Mouse (Mus musculus): Measurements from ENCODE around the gene Tmem117. TPM values are rescaled to one million over a fixed set of nuclear protein-coding genes. Genes with fewer than 3 reads are reported as not detected.

The Tmem117 gene
- polyA plus RNA-seq, 1 experiment: 5.2 TPM

DNA sequence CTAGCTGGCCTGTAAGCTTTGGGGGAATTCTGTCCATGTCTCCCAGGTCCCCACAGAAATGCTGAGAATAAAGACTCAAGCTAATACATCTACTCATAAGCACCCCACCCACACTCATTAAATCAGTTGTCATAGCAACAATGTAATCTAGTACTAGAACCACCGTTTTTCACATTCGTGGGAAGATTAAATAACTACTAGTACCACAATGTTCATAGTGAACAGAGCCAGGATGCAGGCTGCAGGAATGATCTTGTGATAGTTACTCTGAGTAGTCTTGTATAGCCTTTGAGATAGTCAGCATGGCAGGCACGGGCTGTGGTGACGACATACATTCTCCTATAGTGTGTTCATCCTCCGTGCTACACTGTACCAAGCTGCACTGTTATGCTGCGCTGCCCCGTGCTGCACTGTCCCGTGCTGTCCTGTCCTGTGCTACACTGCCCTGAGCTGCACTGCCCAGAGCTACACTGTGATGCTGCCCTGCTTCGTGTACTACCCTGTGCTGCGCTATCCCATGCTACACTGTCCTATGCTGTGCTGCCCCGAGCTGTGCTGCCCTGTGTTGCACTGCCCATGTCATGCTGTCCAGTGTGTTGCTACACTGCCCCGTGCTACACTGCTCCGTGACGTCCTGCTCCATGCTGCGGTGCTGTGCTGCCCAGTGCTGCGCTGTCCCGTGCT is 507.0 kb downstream of the Tmem117 start:
- 89% methylated on average over 17 of the region's 17 CpGs for WGBS
- H3K36me3 ChIP-seq (ENCODE audit: control insufficient read depth, insufficient read depth, low read length): no peaks in the 10 kb centered on the region
- TF ChIP-seq CTCF (IDR thresholded peaks at IDR 0.05; ENCODE audit: extremely low read depth, insufficient read length, insufficient replicate concordance, low read depth, low read length): no peak
- TF ChIP-seq POLR2A (IDR thresholded peaks at IDR 0.05; ENCODE audit: low read depth, low read length): no peak
- no peaks in the 10 kb centered on the region for H3K4me1 ChIP-seq (ENCODE audit: control insufficient read depth, insufficient read depth, insufficient read length, low read length)
- H3K4me3 ChIP-seq (ENCODE audit: low read depth, low read length): no peak overlapping the region
- no peaks in the 10 kb centered on the region for H3K27me3 ChIP-seq (ENCODE audit: control insufficient read depth, insufficient read depth, low read length)
- no peak overlapping the region for H3K27ac ChIP-seq (ENCODE audit: insufficient read depth, low read depth, low read length)

DNA sequence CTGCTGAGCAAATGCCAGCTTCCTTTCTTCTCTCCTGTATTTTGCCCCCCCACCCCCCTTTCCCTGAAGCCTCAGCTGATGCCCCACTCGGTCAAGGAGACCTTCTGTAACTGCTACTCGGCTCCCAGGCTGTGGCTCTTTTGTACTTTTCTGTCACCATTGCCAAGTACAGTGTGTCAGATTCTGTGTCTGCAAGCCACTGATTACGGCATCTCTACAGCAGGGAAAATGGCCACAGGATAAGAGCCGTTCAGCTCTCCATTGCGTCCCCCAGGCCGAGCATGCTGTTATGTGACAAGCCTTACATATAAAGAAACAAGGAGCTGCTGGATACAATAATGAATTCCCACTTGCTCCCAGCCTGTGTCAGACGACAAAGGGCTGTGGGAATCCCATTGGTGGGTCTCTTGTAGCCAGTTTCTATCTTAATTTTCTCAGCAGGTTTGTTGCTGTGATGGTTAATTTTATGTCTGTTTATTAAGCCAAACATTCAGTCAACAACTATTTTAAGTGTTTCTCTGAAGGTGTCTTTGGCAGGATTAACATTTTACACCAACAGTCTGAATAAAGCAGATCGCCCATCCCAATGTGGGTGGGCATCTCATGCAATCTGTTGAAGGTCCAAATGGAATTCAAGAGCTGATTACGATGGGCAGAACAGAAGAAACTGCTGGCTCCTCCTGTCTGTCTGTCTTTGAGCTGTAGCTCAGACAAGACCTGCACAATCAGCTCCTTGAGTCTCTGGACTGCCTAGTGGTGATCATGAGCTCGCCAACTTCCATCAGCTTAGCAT is 508.2 kb downstream of the Tmem117 start:
- H3K36me3 ChIP-seq (ENCODE audit: control insufficient read depth, insufficient read depth, low read length): no peaks in the 10 kb centered on the region
- no peak overlapping the region for H3K4me3 ChIP-seq (ENCODE audit: low read depth, low read length)
- H3K27ac ChIP-seq (ENCODE audit: insufficient read depth, low read depth, low read length): no peak overlapping the region
- no peaks in the 10 kb centered on the region for H3K4me1 ChIP-seq (ENCODE audit: control insufficient read depth, insufficient read depth, insufficient read length, low read length)
- no peaks in the 10 kb centered on the region for H3K27me3 ChIP-seq (ENCODE audit: control insufficient read depth, insufficient read depth, low read length)
- 80% methylated on average over 10 of the region's 10 CpGs for WGBS
- no peak for TF ChIP-seq CTCF (IDR thresholded peaks at IDR 0.05; ENCODE audit: extremely low read depth, insufficient read length, insufficient replicate concordance, low read depth, low read length)
- TF ChIP-seq POLR2A (IDR thresholded peaks at IDR 0.05; ENCODE audit: low read depth, low read length): no peak

- no peak overlapping the region for H3K27ac ChIP-seq (ENCODE audit: insufficient read depth, low read depth, low read length)
- no peaks in the 10 kb centered on the region for H3K4me1 ChIP-seq (ENCODE audit: control insufficient read depth, insufficient read depth, insufficient read length, low read length)
- 64% methylated on average over 12 of the region's 12 CpGs for WGBS
- TF ChIP-seq POLR2A (IDR thresholded peaks at IDR 0.05; ENCODE audit: low read depth, low read length): no peak
- no peak for TF ChIP-seq CTCF (IDR thresholded peaks at IDR 0.05; ENCODE audit: extremely low read depth, insufficient read length, insufficient replicate concordance, low read depth, low read length)
- H3K27me3 ChIP-seq (ENCODE audit: control insufficient read depth, insufficient read depth, low read length): no peaks in the 10 kb centered on the region
- no peak overlapping the region for H3K4me3 ChIP-seq (ENCODE audit: low read depth, low read length)
- no peaks in the 10 kb centered on the region for H3K36me3 ChIP-seq (ENCODE audit: control insufficient read depth, insufficient read depth, low read length)
Measured at GRCm38 (mm10) chr15:95138709-95139409, 509.8 kb downstream of the Tmem117 start.

DNA sequence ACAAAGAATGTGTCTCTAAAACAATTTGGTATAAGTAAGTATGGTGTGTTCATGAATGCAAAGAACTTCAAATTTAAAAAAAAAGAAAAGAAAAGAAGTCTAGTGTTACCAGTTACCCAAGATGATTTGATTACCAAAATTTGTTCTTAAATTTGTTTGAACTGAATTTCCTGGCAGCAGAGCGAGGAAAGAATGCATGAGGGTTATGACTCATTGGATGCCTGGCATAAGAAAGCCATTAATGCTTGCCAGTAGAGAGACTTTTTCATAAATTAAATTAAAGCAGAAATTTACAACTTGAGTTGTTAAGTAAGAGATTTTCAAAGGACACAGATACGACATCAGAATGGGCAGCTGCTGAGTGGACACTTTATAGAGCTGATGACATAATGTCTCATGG is 515.1 kb downstream of the Tmem117 start:
- Histone ChIP-seq H3K36me3 (ENCODE audit: control insufficient read depth, insufficient read depth, low read length) (no peaks in the 10 kb centered on the region), H3K4me3 (ENCODE audit: low read depth, low read length) (no peak overlapping the region), H3K27ac (ENCODE audit: insufficient read depth, low read depth, low read length) (no peak overlapping the region), H3K4me1 (ENCODE audit: control insufficient read depth, insufficient read depth, insufficient read length, low read length) (no peaks in the 10 kb centered on the region), H3K27me3 (ENCODE audit: control insufficient read depth, insufficient read depth, low read length) (no peaks in the 10 kb centered on the region)
- WGBS: 69% methylated on average over 2 of the region's 2 CpGs
- TF ChIP-seq POLR2A (IDR thresholded peaks at IDR 0.05; ENCODE audit: low read depth, low read length) (no peak), CTCF (IDR thresholded peaks at IDR 0.05; ENCODE audit: extremely low read depth, insufficient read length, insufficient replicate concordance, low read depth, low read length) (no peak)

DNA sequence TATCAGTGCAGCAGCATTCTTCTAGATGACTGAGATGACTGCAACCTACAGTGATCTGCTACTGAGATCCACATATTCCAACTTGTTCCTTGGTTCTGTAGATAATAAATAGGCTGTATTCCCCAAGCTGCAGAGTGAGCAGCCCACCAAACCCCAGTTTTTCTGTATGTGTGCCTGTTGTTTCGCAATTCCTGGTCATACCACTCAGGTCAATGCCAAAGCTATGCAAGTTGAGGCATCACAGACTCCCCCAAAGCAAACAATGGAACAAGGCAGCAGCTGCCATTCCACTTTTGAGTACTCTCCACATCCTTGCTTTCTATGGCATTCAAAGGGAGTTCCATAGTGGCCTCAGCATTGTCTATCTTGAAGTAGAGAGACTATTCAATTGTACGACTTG is 516.1 kb downstream of the Tmem117 start:
- no peak overlapping the region for H3K27ac ChIP-seq (ENCODE audit: insufficient read depth, low read depth, low read length)
- H3K36me3 ChIP-seq (ENCODE audit: control insufficient read depth, insufficient read depth, low read length): no peaks in the 10 kb centered on the region
- no peak for TF ChIP-seq POLR2A (IDR thresholded peaks at IDR 0.05; ENCODE audit: low read depth, low read length)
- TF ChIP-seq CTCF (IDR thresholded peaks at IDR 0.05; ENCODE audit: extremely low read depth, insufficient read length, insufficient replicate concordance, low read depth, low read length): no peak
- H3K4me1 ChIP-seq (ENCODE audit: control insufficient read depth, insufficient read depth, insufficient read length, low read length): no peaks in the 10 kb centered on the region
- no peak overlapping the region for H3K4me3 ChIP-seq (ENCODE audit: low read depth, low read length)
- 74% methylated on average over 2 of the region's 2 CpGs for WGBS
- H3K27me3 ChIP-seq (ENCODE audit: control insufficient read depth, insufficient read depth, low read length): no peaks in the 10 kb centered on the region

Other genes starting within 250 kb of the Tmem117 start
- 0.05 TPM in 1 of 2 replicates, not detected in the other for gene Adamts20, start 163.8 kb upstream of the Tmem117 start, polyA plus RNA-seq (2012; rRNA removed)
- gene Pus7l, start 85.7 kb upstream of the Tmem117 start, polyA plus RNA-seq (2012; rRNA removed): 0.79 and 1.7 TPM in 2 replicates
- gene Irak4, start 85.6 kb upstream of the Tmem117 start, polyA plus RNA-seq (2012; rRNA removed): 8.9 and 12.9 TPM in 2 replicates
- 21.3 and 42.5 TPM in 2 replicates for gene Twf1, start 39.3 kb upstream of the Tmem117 start, polyA plus RNA-seq (2012; rRNA removed)

Data from small intestine, adult 2 months (tissue).